Mouse (Mus musculus) heart, postnatal 0 days (tissue): ENCODE data around the gene Sema3a.

Experiments
- CTCF ChIP-seq: IDR thresholded peaks from 2 replicates; pipeline ENCODE4 v1.5.1; 2016; ENCODE audit warnings: antibody characterized with exemption, control low read depth, low read depth
- EP300 ChIP-seq: IDR thresholded peaks from 2 replicates; pipeline ENCODE4 v1.6.1; 2016; ENCODE audit warnings: antibody characterized with exemption, low read depth

- no peak for TF ChIP-seq CTCF
- no peak for TF ChIP-seq EP300
Measured at GRCm38 (mm10) chr5:13157761-13158612, 32.8 kb downstream of the Sema3a start.
